Mouse (Mus musculus): ENCODE results near the gene Zbtb46. TPM values are rescaled to one million over a fixed set of nuclear protein-coding genes. Genes with fewer than 3 reads are reported as not detected.
A peak's percentile ranks its signal among the peaks of the same experiment; 100 is the strongest.
"Not testable (repeated sequence)": the region's sequence is repeated elsewhere in the genome, so short reads cannot be mapped to it uniquely, and the experiment has no call there.

The Zbtb46 gene
- 1 to 10 TPM; 3.3 to 5.9 TPM for total RNA-seq (2021)
- long read RNA-seq, experiment 1, full-length matches to known transcripts: 5 of 23 reads
- long read RNA-seq, experiment 1, partial matches to known transcripts: 5 of 23 reads
- long read RNA-seq, experiment 1, other reads (novel, unspliced or antisense): 13 of 23 reads
- long read RNA-seq, experiment 2, full-length matches to known transcripts: 4 of 17 reads
- long read RNA-seq, experiment 2, partial matches to known transcripts: 0 of 17 reads
- long read RNA-seq, experiment 2, other reads (novel, unspliced or antisense): 13 of 17 reads

DNA sequence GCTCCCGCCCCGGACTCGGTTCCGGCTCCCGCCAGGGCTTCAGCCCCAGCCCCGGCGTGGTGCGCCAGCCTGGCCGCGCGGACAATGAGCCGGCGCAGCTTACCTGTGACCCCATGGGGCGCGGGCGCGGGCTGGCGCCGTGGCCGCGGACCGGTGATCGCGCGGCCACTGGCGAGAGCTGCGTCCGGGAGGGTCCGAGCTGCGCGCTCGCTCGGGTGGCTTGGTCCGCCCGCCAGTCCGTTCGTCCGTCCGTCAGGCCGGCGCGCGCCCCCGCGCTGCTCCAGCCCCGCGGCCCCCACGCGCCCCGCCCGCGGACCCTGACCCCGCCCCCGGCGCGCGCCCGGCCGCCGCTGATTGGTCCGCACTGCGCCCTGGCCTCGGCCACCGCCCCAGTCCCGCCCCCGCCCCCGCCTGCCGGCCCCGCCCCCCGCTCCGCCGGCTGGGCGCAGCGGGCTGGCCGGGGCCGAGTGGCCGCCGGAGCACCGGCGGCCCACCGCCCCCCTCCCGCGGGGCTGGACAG, at the start of gene Zbtb46:
Gene Zbtb46, minus strand, starts transcription at position 274 of the 520 bp plus-strand sequence.
- peak; percentile 80 for DNase-seq (ENCODE audit: low spot score)

DNA sequence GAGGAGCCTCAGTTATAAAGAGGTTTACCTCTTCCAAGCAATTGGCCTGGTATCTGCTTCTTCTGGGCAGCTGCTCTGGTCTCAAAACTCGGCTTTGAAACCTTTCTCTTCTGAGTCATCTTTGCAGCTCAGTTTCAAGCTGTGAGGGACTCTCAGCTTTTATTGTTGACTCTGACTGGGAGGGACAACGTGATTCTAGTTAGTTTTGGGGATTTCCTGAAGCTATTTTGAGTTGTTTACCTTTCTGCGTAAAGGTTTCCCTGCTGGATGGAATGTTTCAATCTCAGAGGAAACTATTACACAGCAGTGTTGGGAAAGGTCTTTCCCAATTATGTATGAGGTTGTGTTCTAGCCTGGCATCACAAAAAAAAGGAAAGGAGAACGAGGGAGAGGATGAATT, 39.4 kb upstream of the Zbtb46 start:
- no peak for DNase-seq (ENCODE audit: low spot score)

DNA sequence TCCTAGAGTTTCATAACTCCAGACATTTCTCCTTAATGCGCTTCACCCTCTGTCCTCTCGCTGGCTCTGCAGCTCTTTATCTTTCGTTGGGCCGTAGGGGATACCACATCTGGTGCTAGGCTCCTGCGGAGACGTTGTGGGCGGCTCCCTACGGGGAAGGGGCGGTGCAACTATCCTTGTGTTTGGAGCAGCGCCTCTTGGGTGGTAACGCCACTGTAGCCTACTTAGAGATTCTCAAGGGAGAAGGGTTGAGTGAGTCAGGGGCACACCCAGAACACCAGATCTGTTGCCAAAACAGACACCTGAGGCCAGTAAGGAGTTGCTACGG, 38.3 kb upstream of the Zbtb46 start:
- peak; percentile 66 for DNase-seq (ENCODE audit: low spot score)

DNA sequence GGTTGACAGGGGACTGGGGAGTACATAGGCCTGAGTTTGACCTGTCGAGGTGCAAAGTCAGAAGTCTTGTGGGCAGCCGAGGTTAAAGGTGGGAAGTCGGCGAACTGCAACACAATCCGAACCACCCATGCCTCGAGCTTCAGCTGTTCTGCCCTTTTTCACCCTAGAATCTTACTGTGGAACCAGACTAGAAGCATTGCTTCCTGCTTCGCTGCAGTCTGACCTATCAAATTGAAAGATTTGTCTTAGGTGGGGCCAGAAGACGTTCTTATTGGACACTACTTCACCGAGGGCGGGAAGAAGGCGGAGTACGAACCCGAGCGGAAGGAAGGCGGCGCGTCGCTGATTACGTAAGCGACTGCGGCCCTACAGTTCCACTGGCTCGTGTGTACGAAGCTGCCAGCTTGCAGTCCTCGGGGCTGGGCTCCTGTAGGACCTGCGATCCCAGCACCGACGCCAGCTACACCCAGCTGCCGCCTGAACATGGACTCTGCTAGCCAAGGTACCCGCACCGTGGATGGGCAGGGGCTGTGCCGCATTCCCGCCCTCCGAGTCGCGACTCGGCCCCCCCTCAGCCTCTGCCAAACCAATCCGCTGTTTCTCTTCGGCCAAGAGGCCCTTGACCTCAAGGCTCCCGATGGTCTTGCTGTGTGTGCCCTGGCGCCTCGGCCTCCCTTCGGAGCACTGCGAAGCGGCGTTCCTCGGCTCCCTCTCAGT, 37.8 kb upstream of the Zbtb46 start, which contains the start of gene Tpd52l2:
Gene Tpd52l2, plus strand, starts transcription at position 312 of the 717 bp plus-strand sequence.
- peak; percentile 92 for DNase-seq (ENCODE audit: low spot score)

DNA sequence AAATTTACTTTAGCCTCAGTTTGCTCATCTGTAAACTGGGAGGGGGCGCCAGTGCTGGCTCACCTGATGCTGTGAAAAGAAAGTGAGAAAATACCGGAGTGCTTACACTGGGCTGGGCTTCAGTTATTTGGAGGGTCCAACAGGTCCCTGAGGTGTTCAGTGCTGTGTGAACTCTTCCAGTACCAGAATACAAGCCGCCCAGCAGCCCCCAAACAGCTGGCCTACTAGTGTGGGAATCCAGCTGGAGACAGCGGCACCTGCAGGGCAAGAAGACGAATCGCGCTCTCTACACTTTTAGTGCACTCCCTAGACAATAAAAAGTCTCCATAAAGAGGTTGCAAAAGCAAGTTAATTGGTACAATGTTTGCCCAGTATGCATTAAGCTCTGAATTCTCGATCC, 37.1 kb upstream of the Zbtb46 start:
- peak; percentile 62 for DNase-seq (ENCODE audit: low spot score)

DNA sequence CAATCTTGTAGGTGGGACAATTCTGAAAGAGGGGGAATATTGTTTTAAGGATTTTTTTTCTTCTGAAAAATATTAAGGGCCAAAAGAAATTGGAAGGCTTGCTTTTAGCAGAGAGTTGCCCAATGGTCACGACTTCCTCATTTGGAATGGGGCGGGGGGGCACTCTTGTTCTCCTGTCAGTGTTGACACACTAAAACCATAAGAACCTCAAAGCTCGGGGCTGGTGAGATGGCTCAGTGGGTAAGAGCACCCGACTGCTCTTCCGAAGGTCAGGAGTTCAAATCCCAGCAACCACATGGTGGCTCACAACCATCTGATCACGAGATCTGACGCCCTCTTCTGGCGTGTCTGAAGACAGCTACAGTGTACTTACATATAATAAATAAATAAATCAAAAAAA, 36.6 kb upstream of the Zbtb46 start:
- not testable (repeated sequence) for DNase-seq (ENCODE audit: low spot score)

DNA sequence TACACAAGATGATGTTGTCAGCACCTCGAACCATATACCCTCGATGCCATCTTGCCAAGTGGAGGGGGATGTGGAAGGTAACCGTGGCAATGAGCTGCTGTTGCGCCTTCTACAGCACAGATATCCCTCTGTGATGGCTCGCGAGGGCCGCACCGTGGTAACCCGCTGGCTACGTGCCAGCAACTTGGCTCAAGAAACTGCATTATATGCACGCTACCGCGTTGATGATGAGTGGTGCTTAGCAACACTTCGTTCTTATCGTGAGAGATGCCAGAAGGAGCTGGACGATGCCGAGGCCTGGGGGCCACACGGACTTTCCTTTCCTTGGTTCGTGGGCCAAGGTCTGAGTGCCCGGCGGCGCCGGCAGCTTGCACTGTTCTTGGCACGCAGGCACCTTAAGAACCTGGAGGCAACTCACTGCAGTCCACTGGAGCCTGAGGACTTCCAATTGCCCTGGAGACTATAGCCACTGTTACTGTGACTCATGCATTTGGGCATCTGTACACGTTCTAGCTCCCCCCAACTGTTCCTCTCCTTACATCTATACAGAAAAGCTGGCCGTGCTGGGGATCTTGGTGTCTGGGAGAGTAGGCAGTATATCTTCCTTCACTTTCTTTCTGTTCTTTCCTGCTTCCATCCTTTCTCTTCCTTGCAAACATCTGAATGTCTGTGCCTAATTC, 35.2 kb upstream of the Zbtb46 start:
- DNase-seq (ENCODE audit: low spot score): no peak

DNA sequence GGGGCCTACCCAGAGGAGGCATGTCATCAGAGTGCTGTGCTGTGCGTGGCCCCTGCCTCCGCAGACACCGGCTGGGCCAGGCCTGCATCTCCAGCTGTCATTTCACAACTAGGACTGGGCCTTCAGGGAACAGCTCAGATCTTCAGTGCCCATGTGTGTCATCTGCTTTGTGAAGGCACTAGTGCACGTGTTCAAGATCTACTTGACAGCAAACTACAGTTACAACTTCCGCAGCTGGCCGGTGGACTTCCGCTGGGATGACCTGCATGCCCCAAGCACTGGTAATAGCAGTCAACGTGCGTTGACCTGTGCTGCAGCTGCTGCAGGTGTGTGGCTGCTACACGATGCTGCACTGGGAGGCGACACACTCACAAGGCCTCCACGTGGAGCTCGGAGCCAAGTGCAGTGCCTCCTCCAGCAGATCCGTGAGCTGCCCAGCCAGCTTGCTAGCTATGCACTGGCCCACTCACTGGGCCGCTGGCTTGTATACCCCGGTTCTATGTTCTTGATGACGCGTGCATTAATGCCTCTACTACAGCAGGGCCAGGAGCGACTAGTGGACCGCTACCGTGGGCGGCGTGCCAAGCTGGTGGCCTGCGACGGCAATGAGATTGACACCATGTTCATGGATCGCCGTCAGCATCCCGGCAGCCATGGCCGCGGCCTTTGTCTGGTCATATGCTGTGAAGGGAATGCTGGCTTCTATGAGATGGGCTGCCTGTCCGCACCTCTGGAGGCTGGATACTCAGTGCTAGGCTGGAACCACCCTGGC, 34.1 kb upstream of the Zbtb46 start, which contains the start of gene Abhd16b:
Gene Abhd16b, plus strand, starts transcription at position 51 of the 772 bp plus-strand sequence.
- DNase-seq (ENCODE audit: low spot score): no peak

DNA sequence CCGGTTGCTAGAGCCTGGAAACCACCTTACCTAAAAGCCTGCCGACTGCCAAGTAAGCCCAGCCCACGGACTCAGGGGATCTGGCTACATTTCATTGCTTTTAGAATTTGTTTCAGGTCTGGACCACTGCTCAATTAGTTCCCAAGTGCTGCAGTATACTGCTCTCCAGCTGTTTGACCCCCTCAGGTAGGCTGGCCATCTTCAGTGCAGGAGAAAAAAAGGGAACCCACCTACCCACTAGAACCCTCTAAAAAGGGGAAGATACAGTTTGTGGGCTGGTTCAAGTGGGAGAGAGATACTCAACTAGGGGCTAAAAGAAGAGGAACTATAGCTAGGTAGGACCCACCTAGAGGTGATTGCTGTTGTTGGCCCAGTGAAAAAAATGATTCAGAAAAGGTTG, 33.0 kb upstream of the Zbtb46 start:
- DNase-seq (ENCODE audit: low spot score): no peak

DNA sequence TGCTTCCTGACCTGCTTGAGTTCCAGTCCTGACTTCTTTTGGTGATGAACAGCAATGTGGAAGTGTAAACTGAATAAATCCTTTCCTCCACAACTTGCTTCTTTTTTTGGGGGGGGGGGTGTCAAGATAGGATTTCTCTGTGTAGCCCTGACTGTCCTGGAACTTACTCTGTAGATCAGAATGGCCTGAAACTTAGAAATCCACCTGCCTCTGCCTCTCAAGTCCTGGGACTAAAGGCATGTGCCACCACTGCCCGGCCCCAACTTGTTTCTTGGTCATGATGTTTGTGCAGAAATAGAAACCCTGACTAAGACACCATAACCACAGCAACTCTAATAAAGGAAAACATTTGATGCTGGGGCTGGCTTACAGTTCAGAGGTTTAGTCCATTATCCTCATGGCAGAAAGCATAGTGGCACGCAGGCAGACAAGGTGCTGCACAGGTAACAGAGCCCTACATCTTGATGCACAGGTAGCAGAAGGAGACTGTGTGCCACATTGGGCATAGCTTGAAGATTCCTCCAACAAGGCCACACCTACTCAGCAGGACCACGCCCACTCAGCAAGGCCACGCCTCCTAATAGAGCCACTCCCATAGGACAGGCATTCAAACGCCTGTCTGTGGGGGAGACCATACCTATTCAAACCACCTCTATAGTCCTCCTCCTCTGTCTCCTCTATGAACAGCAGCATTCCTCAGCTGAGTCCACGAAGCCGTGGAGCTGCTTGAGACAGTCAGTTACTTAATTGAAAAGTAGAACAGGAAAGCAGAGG, 32.4 kb upstream of the Zbtb46 start:
- no peak for DNase-seq (ENCODE audit: low spot score)

DNA sequence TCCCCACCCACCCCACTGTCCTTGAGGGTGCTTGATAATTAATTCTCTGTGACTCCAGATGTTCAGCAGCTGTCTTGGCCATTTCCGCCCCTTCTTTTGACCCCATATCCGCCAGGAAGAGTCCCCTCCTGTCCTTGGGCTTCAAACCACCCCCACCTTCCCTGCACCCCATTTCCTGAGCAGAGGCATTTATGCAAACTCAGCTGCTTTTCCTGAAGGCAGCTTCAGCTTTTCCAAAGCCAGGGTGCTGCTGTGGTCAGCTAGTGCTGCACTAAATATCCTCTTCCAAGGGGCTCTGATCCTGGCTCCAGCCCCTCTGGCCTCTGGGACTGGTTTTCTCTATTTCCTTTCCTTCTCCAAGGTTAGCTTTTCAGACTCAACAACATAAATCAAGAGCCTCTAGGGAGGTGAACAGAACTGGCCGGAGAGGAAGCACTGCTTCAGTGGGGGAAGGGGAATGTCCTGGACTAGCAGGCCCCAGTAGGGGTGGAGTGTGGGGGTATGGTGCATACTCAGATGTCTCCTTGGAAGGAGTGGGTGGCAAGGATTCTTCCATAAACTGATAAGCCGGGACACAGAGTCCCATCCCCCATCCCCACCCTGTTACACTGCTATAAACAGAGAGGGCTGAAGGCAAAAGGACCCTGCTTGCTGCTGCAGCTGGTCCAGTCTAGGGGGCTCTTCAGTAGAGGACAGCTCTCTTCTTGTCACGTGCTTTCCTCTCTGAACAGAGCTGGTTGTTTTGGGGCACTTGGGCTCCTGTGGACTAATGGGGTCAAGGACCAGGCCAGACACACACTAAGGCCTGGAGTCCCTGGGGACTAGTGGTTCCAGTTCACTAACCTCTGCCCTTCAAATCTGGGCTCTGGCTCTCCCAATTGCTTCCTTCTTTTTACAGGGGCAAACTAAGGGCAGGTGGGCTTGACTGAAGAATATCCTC, 28.4 kb upstream of the Zbtb46 start:
- peak; percentile 44 for DNase-seq (ENCODE audit: low spot score)

DNA sequence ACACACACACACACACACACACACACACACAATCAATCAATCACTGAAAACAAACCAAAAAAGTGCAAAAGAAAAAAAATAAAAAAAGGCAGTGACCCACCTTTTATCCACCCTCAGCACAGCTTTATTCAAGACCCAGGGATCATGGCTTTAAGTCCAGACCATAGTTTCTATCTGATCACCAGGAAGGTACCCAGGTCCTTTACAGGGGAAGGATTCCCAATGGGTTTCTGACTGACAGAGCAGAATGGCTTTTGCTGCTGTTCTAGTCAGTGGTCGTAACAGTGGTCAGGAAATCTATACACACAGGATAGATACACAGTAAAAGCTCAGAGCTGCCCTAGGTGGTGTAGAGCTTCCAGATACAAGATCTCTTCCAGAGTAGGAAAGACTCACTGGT, 26.5 kb upstream of the Zbtb46 start:
- no peak for DNase-seq (ENCODE audit: low spot score)

DNA sequence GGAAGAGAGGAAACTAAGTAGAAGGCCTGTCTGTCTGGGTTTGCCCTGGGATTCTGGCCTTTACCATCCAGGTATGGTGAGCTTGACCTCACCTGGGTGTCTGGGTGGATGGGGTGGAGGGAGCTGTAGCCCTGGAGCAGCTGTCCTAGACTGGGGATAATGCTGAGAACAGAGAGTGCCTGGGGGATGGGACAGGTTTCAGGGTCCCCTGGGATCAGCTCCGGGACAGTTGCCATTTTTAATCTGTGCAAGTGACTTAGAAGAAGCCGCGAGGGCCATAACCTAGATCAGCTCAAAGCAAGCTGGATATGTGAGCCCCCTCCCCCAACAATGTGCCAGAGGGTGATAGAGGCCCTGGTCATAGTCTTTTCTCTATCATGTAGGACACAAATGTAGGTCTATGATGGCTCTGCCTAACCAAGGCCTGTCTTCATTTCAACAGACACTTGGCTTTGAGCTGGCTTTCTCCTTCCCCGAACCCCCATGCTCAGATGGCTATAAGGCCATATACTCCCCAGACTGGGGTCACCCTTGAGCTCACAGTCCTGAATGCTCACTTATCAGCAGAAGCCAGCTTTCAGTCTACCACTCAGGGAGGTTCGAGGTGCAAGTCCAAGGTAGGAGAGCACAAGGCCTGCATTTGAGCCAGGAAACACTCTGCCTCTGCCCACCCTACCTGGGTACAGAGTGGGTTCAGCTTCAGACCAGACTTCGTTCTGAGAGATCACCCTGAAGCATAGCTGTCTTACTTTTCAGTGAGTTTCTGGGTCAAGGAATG, 25.4 kb upstream of the Zbtb46 start:
- DNase-seq (ENCODE audit: low spot score): no peak

DNA sequence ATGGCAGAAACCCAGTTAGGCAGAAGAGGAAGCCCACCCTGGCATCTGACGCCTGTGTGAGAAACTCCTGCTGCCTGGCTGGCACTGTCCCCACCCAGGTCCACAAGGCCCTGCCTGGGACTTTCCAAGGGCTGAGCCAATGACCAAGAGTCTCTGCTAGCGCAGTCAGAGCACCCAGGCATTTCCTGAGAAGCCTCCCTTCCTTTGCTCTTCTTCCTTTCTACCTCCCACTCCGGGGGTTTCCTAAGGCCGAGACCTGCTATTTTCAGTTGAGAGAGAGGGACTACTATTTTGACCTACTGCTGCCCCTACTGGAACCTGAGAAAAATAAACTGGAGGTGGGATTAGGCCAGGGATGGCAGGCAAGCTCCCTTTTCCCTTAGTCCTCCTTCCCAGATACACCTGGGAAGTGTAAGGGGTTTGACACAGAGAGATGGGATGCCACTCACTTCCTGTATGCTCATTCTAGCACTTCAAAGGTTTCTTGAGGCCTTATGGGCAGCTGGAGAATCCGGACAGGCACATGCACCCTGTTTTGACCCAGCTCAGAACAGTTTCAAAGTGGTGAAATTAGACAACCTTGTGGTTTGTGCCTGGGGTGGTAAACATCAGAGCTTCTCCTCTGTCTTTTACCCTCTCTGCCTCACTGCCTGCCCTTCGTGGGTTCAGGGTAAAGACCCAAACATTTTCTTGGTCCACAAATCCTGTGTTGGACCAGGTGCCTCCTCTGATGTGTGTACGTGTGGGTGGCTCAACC, 24.5 kb upstream of the Zbtb46 start:
- no peak for DNase-seq (ENCODE audit: low spot score)

DNA sequence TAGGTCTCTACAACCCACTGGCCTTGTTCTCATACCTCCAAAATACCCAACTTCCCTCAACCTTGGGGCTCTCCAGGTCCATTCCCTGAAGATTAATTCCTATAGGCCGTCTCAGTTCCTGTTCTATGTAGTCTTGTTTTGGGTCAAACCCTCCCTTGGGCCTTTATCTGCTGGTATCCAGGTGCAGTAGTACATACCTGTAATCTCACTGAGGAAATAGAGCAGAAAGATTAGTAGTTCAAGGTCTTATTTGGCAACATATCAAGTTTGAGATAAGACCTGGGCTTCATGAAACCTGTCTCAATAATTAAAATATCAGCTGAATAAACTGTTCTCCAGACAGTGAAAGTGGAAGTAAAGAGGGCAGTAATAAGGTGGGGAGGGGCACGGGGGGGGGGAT, 23.9 kb upstream of the Zbtb46 start:
- no peak for DNase-seq (ENCODE audit: low spot score)

DNA sequence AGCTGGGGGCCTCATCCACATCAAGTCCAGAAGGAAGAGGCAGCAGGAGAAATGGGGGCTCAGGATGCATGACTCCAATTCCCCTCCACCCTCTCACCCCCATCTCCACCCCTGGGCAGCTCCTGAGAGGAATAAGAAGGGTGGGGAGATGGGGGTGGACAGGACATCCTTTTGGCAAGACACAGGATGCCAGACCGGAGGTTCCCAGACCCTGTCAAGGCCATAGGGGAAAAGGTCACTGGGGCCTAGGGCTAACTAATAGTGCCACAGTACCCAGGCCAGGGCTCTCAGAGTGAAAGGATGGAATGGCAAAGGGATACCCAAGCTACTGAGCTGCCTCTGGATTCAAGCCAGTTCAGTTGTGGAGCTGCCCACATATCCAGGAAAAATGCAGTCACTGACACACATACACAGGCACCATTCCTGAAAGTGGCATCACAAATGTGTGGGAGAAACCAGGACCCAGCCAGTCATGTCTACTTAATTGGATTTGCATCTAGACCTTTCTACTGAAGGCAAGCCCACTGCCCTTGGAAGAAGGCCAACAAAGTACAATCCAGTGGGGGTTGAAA, 13.1 kb upstream of the Zbtb46 start:
- DNase-seq (ENCODE audit: low spot score): no peak

DNA sequence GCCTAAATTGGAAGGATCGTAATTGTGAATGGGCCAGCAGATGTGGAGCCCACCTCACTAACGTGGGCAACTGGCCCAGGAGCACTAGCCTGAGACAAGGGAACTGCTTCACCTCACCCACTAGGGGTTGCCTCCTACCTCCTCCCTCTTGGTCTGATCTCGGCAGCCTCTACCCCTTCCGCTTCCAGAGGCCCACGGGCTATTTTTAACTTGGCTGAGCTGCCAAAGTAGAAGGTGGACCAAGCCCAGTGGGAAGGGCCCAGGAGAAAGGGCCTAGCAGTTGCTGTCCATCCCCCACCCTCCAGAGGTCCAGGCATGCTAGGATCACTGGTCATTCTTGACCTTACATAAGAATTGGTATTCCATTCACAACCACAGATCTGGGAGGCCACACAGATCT, 12.0 kb upstream of the Zbtb46 start:
- peak; percentile 75 for DNase-seq (ENCODE audit: low spot score)

DNA sequence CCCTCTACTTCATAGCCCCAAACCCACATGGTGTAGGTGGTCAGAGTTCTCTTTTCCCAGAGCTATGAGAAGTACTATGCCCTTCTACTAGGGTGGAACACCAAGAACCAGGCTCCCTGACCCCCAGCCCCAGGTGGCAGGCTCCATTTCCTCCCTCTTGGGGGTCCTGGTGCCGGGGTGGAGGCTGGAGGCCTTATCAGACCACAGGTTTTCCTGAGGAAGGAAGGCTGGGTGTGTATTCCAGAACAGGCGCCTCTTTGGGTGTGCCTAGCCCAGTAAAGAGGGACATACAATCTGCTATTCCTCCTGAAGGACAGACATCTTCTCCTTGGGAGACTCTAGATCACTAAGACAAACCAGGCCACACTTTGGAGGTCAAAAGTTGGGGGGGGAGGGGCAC, 11.1 kb upstream of the Zbtb46 start:
- no peak for DNase-seq (ENCODE audit: low spot score)
